Mouse (Mus musculus) C2C12 (cell line): Measurements from ENCODE around the gene Ptpn9. TPM values are rescaled to one million over a fixed set of nuclear protein-coding genes. Genes with fewer than 3 reads are reported as not detected.

Experiments used
- H3K27me3 ChIP-seq: one replicate; pipeline ENCODE4 v1.6.1; 2011; ENCODE audit not compliant: control insufficient read depth, insufficient read depth, insufficient read length
- H3K36me3 ChIP-seq: one replicate; pipeline ENCODE4 v1.6.1; 2011; ENCODE audit not compliant: control insufficient read depth, insufficient read depth
- H3K4me3 ChIP-seq: one replicate; pipeline ENCODE4 v1.5.1; 2011; ENCODE audit warnings: mild to moderate bottlenecking, control low read depth; ENCODE audit not compliant: poor library complexity, insufficient read depth, severe bottlenecking
- H3K79me2 ChIP-seq: one replicate; pipeline ENCODE4 v1.6.1; 2011; ENCODE audit not compliant: control insufficient read depth, insufficient read depth
- H3K79me3 ChIP-seq: one replicate; pipeline ENCODE4 v1.6.1; 2011; ENCODE audit warnings: low read depth, control low read depth
- H3ac ChIP-seq: one replicate; pipeline ENCODE3; 2011; ENCODE audit warnings: low read depth; ENCODE audit not compliant: control insufficient read depth, insufficient read length
- CEBPB ChIP-seq: IDR thresholded peaks from one replicate; pipeline ENCODE4 v1.6.1; 2011; ENCODE audit warnings: low read depth, mild to moderate bottlenecking, control low read depth, moderate library complexity
- CTCF ChIP-seq: IDR thresholded peaks from one replicate; pipeline ENCODE4 v1.5.1; 2011; ENCODE audit not compliant: control insufficient read depth, insufficient read depth, insufficient read length
- FOSL1 ChIP-seq: IDR thresholded peaks from one replicate; pipeline ENCODE4 v1.8.0; 2011; ENCODE audit warnings: mild to moderate bottlenecking, low read length; ENCODE audit not compliant: poor library complexity, insufficient read depth, severe bottlenecking
- MAX ChIP-seq: IDR thresholded peaks from one replicate; pipeline ENCODE4 v1.6.1; 2011; ENCODE audit warnings: mild to moderate bottlenecking, control low read depth
- MYOD1 ChIP-seq: IDR thresholded peaks from one replicate; pipeline ENCODE4 v1.6.1; 2011; ENCODE audit warnings: low read depth; ENCODE audit not compliant: control insufficient read depth, insufficient read length
- MYOG ChIP-seq: IDR thresholded peaks from one replicate; pipeline ENCODE4 v1.6.1; 2011; ENCODE audit not compliant: control insufficient read depth, insufficient read length; ENCODE audit errors: extremely low read depth
- USF1 ChIP-seq: IDR thresholded peaks from one replicate; pipeline ENCODE4 v1.6.1; 2011; ENCODE audit warnings: low read depth, mild to moderate bottlenecking, control low read depth, moderate library complexity
- polyA plus RNA-seq: library from polyadenylated mRNA; unstranded; fragments of >200 nt; fragmentation: generic; extraction: Trizol; gene quantifications from one replicate; pipeline ENCODE4 v1.2.1, GENCODE M21; 2012; ENCODE audit warnings: missing spikeins

Ptpn9 gene
- polyA plus RNA-seq, 1 experiment: 22.2 TPM

- Histone ChIP-seq H3K36me3 (no peaks in the 10 kb centered on the region), H3K79me2 (peaks cover 17% of the 10 kb centered on the region), H3K79me3 (peaks cover 4% of the 10 kb centered on the region), H3K4me3 (peak overlapping the region; percentile 65), H3ac (peak overlapping the region; percentile 85), H3K27me3 (no peaks in the 10 kb centered on the region)
- no peak for TF ChIP-seq MYOD1
- TF ChIP-seq MAX: no peak
- no peak for TF ChIP-seq MYOG
- TF ChIP-seq CEBPB: no peak
- TF ChIP-seq CTCF: no peak
- no peak for TF ChIP-seq USF1
- TF ChIP-seq FOSL1: no peak
Observed at GRCm38 (mm10) chr9:57072526-57072988, 77.8 kb downstream of the Ptpn9 start.

- peak overlapping the region; percentile 65 for H3K4me3 ChIP-seq
- no peaks in the 10 kb centered on the region for H3K27me3 ChIP-seq
- peaks cover 10% of the 10 kb centered on the region for H3K79me3 ChIP-seq
- peak; percentile 69 for TF ChIP-seq CTCF
- TF ChIP-seq CEBPB: peak; percentile 76
- TF ChIP-seq FOSL1: no peak
- TF ChIP-seq MAX: peak; percentile 99
- peaks cover 23% of the 10 kb centered on the region for H3K79me2 ChIP-seq
- H3ac ChIP-seq: peak overlapping the region; percentile 85
- no peaks in the 10 kb centered on the region for H3K36me3 ChIP-seq
Observed at GRCm38 (mm10) chr9:57072989-57073789, 78.5 kb downstream of the Ptpn9 start.

GRCm38 (mm10) chr9:57073790-57074094, 79.0 kb downstream of the Ptpn9 start:
- TF ChIP-seq MYOG (no peak), MAX (no peak), CTCF (no peak), FOSL1 (no peak), USF1 (no peak), CEBPB (no peak), MYOD1 (no peak)
- peaks cover 16% of the 10 kb centered on the region for H3K79me3 ChIP-seq

DNA sequence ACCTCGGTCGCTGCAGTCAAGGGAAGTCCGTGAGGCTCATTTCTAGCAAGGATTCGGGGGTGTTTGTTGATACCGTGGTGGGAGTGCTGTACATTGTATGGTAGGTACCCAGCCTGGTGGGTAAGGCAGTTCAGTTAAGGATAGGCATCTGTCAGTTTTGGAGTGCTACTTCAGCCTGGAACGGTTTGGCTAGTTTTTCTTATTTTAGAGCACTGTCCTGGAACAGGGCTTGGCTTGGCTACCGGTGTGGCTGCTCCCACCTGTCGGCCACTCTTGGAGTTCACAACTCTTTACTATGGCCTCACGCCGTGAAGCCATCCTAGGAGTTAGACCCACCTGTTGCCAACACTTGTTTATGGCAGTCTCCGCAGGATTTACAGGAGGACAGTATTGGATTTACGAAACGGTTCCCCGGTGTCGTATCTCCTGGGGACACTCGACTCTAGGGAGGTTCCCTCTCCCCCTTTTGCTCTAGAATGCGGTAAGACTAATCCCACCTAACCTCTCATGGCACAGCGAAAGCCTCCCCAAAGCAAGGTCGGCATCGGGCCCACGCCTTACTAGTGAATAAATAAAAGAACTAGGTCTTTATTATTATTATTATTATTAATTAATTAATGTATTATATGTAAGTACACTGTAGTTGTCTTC, 79.6 kb downstream of the Ptpn9 start:
- Histone ChIP-seq H3K79me2 (peaks cover 34% of the 10 kb centered on the region), H3K27me3 (no peaks in the 10 kb centered on the region), H3K36me3 (no peaks in the 10 kb centered on the region), H3K4me3 (peak overlapping the region; percentile 36), H3ac (peak overlapping the region; percentile 65), H3K79me3 (peaks cover 21% of the 10 kb centered on the region)
- TF ChIP-seq CTCF (no peak), MYOD1 (no peak), USF1 (no peak), MAX (no peak), CEBPB (no peak), FOSL1 (no peak), MYOG (no peak)

More at GRCm38 (mm10) chr9:57073790-57074094, 79.0 kb downstream of the Ptpn9 start:
- no peaks in the 10 kb centered on the region for H3K36me3 ChIP-seq
- no peaks in the 10 kb centered on the region for H3K27me3 ChIP-seq
- H3K79me2 ChIP-seq: peaks cover 29% of the 10 kb centered on the region
- peak overlapping the region; percentile 65 for H3ac ChIP-seq
- H3K4me3 ChIP-seq: peak overlapping the region; percentile 36

- Histone ChIP-seq H3K79me2 (peaks cover 42% of the 10 kb centered on the region), H3K4me3 (peak overlapping the region; percentile 36)
- TF ChIP-seq CTCF (no peak), MAX (no peak), USF1 (no peak), MYOD1 (no peak), MYOG (no peak), FOSL1 (no peak), CEBPB (no peak)
Observed at GRCm38 (mm10) chr9:57074822-57075603, 80.3 kb downstream of the Ptpn9 start.

More at GRCm38 (mm10) chr9:57074822-57075603, 80.3 kb downstream of the Ptpn9 start:
- H3K79me3 ChIP-seq: peaks cover 28% of the 10 kb centered on the region
- H3ac ChIP-seq: peak overlapping the region; percentile 48
- no peaks in the 10 kb centered on the region for H3K27me3 ChIP-seq
- no peaks in the 10 kb centered on the region for H3K36me3 ChIP-seq
